Mouse (Mus musculus): ENCODE measurements around the gene Pcdh19.

Pcdh19 gene

DNA sequence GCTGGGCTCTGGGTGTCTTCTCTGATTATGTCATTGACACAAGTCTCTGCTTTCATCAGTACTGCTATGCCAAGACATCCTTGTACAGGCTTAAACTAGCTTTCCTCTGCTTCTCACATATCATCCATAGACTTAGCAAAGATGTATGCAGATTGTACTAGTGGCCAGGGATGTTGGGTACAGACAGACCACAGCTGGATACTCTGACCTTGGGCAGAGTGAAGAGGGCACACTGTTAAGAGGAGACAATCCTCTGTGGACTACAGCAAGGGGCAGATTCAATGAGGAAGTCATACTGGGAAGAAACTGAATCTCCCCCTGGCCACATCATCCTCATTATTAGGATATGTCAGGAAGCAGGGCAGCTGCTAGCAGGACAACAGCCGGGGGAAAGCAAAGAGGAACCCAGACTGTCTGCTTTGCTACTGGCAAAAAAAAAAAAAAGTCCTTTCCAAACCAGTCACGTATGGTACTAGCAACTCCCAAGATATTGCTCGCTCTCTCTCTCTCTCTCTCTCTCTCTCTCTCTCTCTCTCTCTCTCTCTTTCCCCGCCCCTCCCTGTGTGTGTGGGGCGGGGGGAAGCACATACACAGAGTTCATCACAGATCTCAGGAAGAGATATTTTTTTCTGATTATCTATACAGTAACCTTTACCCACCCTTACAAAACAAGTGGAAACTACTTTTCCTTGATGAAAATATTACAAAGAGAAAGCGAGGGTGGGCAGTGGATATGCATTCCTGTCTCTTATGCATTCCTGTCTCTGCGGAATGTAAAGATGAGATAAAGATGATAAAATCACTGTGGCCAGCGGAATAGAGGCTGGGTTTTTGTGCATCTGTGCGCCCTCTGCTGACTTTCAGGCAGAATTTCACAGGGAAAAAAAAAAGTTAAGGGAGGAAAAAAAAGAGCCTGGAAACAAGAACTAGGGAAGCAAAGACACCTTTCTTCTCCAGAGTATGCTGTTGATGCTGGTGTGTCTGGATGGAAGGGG, 31.2 kb downstream of the Pcdh19 start:
- peak; percentile 12 for DNase-seq

GRCm38 (mm10) chrX:133655876-133656538, 32.8 kb downstream of the Pcdh19 start:
- no peak for DNase-seq

- DNase-seq: no peak
These were observed 33.6 kb downstream of the Pcdh19 start for GRCm38 (mm10) chrX:133655196-133655595.

DNA sequence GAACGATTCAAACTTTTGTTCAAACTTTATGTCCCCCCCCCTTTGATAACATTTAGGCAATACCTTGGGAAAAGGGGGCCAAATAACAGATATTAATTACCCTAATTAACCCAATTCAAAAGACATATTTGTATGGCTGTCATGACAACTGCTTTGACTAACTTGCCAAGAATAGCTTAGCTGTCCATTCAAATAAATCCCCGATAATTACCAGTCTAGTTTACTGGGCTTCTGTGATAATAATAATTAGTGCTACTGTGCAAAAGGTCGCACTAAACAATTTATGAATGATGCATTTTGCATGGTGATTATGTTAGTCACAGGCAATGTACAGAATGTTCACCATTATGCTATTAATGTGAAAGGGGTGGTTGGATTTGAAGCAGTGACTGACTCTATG, 35.7 kb downstream of the Pcdh19 start:
- DNase-seq: no peak

GRCm38 (mm10) chrX:133650379-133650778, 38.4 kb downstream of the Pcdh19 start:
- DNase-seq: no peak

DNA sequence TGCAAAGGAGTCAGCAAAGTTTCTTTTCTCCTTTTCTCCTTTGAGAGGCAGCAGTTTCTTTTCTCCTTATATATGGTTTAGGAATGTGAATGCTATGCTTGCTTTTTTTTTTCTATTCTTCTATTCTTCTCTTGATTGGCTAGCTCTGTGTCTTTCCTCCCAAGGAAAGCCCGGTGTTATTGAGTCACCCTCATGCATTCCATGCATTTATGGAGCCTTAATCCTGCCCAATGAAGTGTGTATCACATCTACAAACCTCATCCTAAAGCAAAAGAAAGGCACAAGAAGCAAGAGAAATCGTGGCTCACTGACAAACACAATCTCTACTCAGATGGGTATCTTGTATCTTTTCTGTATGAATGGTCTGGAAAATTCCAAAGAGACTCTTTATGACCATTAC, 41.0 kb downstream of the Pcdh19 start:
- no peak for DNase-seq

GRCm38 (mm10) chrX:133639445-133639844, 49.3 kb downstream of the Pcdh19 start:
- DNase-seq: no peak

GRCm38 (mm10) chrX:133629538-133629937, 59.2 kb downstream of the Pcdh19 start:
- no peak for DNase-seq

DNA sequence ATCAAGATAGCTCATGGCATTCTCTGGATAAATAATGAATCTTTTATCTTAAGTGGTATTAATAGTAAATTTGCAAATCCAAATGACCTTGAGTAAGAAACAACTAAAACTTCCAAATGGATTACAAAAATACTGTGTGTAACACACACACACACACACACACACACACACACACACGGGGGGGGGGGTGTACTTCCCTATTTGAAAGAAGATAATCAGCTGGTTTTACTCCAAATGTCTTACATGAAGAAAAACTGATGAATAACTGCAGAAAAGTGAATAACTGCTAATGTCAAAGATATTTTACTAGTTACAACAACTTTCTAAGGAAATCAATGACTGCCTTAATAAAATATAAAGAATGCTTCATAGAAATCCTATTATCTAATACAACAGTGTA, 70.6 kb downstream of the Pcdh19 start:
- DNase-seq: no peak

GRCm38 (mm10) chrX:133605828-133606227, 83.0 kb downstream of the Pcdh19 start:
- no peak for DNase-seq

DNA sequence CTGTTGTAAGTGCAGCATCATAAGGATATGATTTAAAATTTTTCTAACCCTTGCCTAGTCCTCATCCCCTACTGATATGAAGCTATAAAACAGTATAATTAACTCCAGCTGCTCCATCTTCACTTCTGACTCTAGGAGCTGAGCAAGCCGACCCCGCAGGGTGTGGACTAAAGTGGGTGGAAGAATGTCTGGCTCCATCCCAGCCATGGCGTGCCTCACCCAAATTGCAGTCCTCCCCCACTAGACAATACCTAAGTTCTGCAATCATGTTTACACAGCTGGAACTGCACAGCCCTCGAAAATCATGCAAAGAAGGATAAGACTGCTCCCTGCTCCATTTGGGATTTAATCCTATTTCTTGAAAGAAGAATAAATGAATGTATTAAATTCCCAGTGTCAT, 84.5 kb downstream of the Pcdh19 start:
- no peak for DNase-seq

DNA sequence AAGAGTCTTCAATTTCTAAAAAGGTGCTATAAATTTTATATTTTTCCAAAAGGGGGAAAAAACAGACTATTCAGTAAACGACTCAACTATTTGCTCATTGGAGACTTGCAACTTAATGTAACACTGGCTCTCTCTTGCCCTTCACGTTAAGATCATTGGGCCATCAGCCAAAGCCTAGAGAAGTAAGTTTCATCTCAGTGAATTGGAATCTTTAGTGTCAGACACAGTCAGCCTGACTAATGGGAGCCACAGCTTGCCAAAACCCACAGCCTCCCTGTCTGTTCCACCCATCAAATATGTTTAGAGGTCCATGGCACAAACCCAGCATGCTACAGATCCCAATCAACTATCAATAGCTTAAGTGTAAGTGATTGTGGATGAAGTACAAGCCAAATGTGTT, 86.7 kb downstream of the Pcdh19 start:
- no peak for DNase-seq

DNA sequence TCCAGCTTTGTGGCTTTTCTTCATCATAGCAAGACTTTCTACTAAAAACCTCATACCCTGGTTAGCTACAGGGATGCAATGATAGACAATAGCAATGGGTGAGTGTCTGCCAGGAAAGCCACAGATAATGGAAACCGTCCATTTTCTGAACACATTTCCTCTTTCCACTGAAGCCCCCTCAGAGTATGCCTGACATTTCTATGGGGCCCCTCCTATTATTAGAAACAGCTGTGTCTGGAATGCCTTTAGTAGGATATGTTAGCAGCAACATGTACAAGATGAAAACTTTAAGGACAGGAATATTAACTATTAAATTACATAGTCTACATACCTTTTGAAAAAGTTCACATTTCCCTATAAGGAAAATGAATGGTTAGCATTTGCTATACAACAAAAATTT, 87.1 kb downstream of the Pcdh19 start:
- DNase-seq: no peak

DNA sequence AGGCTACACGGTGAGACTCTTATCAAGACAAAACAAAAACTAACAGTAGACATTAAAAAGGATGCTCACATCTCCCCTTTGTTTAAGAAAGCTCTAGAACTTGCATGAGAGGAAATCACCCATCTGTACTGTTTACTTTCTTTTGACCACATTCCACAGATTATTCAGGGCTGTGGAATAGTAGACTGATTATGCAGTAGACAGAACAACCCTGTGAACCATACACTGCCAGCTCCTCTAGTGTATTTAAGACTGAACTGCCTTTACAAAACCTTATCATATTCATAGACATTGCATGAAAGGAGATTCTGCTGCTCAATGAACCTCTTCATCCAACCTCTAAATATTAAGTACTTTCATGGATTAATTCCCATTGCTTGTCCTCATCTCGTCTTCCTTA, 87.6 kb downstream of the Pcdh19 start:
- no peak for DNase-seq

DNA sequence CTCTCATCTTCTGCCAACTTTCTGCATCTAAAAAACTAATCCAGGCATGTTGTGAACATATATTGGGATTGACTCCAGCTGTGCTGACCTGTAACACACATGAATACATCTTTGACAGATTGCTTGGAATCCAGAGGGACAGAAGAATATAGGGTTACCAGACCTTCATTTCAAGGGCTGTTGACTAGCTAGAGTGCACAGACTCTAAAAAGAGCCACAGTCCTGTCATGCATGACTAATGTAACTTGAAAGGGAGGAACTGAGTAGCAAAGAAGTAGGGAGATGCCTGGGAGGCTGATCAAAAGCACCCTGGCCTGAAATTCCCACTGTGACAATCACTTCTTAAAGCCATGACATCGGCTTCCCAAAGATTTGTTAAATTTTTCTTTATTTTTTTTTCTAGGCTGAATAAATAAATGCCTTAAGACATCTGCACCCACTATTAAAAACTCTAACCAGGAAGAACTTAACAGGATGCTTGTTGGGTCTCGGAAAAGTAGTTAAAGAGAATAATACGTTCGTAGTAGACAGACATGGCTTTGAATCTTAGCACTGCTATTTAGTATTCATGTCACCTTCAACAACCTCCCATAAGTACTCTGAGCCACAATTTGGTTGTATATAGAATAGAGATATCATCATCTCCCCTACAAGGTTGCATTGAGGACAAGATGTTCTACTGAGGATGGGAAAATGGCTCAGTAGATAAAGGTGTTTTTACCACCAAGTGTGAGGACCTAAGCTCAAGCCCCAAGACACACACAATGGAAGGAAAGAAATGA, 113.0 kb downstream of the Pcdh19 start:
- DNase-seq: no peak

- peak; percentile 1 for DNase-seq
These were observed 123.4 kb downstream of the Pcdh19 start for GRCm38 (mm10) chrX:133565355-133565754.

Measured in right cerebral cortex, adult 18-20 months (tissue).